ENCODE assay signal across 7 mouse cellular contexts in genomic region chr10:109496161-109496560, GRCm38 (mm10).
DNase-seq lines count a peak whose midpoint lies in the region; ATAC-seq and TF ChIP-seq lines count a peak whose summit lies in the region.

No protein-coding gene starts in this region.

- no peak for TF ChIP-seq EP300 in lung, postnatal 0 days (IDR thresholded peaks at IDR 0.05)

- peak; percentile 58 for TF ChIP-seq CTCF in lung, postnatal 0 days (IDR thresholded peaks at IDR 0.05)

- H3K27ac ChIP-seq in lung, postnatal 0 days (ENCODE audit: low read length) = no peak overlapping the region
- no peak overlapping the region for H3K27ac ChIP-seq in liver, embryonic 12.5 days

- ATAC-seq in lung, postnatal 0 days = no peak
- ATAC-seq in cerebellum, adult (ENCODE audit: insufficient number of reproducible peaks, low FRiP score, low TSS enrichment) = peak; percentile 88
- ATAC-seq in liver, embryonic 12.5 days = no peak

- H3K4me1 ChIP-seq in lung, postnatal 0 days (ENCODE audit: insufficient read depth, low read depth, low read length) = no peaks in the 10 kb centered on the region
- H3K4me1 ChIP-seq in liver, embryonic 12.5 days = no peaks in the 10 kb centered on the region

- H3K4me2 ChIP-seq in lung, postnatal 0 days (replicated peaks; ENCODE audit: low read depth, low read length) = no peak overlapping the region
- no peak overlapping the region for H3K4me2 ChIP-seq in liver, embryonic 12.5 days

- no peak overlapping the region for H3K4me3 ChIP-seq in lung, postnatal 0 days (ENCODE audit: low read depth, low read length)
- no peak overlapping the region for H3K4me3 ChIP-seq in liver, embryonic 12.5 days

- 74% methylated on average over 10 of the region's 10 CpGs for WGBS in lung, postnatal 0 days
- WGBS in liver, embryonic 12.5 days (ENCODE audit: insufficient replicate concordance) = 79% methylated on average over 10 of the region's 10 CpGs

- peak; percentile 51 for DNase-seq in lung, postnatal 0 days (ENCODE audit: low spot score)
- no peak for DNase-seq in lung, postnatal 25 days (ENCODE audit: low spot score)
- DNase-seq in forelimb bud, embryonic 11.5 days (ENCODE audit: low read depth, low spot score) = peak; percentile 1
- DNase-seq in left cerebral cortex, adult 18-20 months (ENCODE audit: low spot score in 2 of 2) = peak; percentile 52 to 60
- DNase-seq in right cerebral cortex, postnatal 10 days (ENCODE audit: low spot score in 2 of 2) = peak; percentile 75 to 83

- no peak overlapping the region for H3K9ac ChIP-seq in lung, postnatal 0 days (replicated peaks; ENCODE audit: low read depth)
- no peak overlapping the region for H3K9ac ChIP-seq in liver, embryonic 12.5 days

- H3K9me3 ChIP-seq in lung, postnatal 0 days (ENCODE audit: low read length) = no peaks in the 10 kb centered on the region
- H3K9me3 ChIP-seq in liver, embryonic 12.5 days (replicated peaks) = no peaks in the 10 kb centered on the region

- no peaks in the 10 kb centered on the region for H3K36me3 ChIP-seq in lung, postnatal 0 days (ENCODE audit: insufficient read depth, low read length)
- no peaks in the 10 kb centered on the region for H3K36me3 ChIP-seq in liver, embryonic 12.5 days

- no peaks in the 10 kb centered on the region for H3K27me3 ChIP-seq in lung, postnatal 0 days (replicated peaks; ENCODE audit: insufficient read depth, low read length)
- no peaks in the 10 kb centered on the region for H3K27me3 ChIP-seq in liver, embryonic 12.5 days (replicated peaks)
